Mouse (Mus musculus): ENCODE data around the gene Gpsm1.

The Gpsm1 gene

GRCm38 (mm10) chr2:26339204-26339551 lies 23.9 kb downstream of the Gpsm1 start:
- CTCF ChIA-PET: no interaction called here

GRCm38 (mm10) chr2:26341510-26341981 lies 26.2 kb downstream of the Gpsm1 start:
- CTCF ChIA-PET: interaction anchor here (0.5 kb wide), 1 partner anchor 66 kb away, joined by 3 read pairs; no protein-coding TSS in a partner anchor

GRCm38 (mm10) chr2:26342044-26342443 lies 26.7 kb downstream of the Gpsm1 start:
- CTCF ChIA-PET: interaction anchor here (0.5 kb wide), 1 partner anchor 66 kb away, joined by 3 read pairs; no protein-coding TSS in a partner anchor

GRCm38 (mm10) chr2:26342609-26343490 lies 27.5 kb downstream of the Gpsm1 start:
- CTCF ChIA-PET: interaction anchor here (0.6 kb wide), 1 partner anchor 459 kb away, joined by 4 read pairs; no protein-coding TSS in a partner anchor

GRCm38 (mm10) chr2:26348241-26348640 lies 32.9 kb downstream of the Gpsm1 start:
- CTCF ChIA-PET: no interaction called here

- CTCF ChIA-PET: no interaction called here
These were observed 36.3 kb downstream of the Gpsm1 start, which contains the start of gene Dnlz for GRCm38 (mm10) chr2:26351358-26352290. TSS of gene Dnlz (minus strand) at chr2:26352110.

- CTCF ChIA-PET: no interaction called here
These were observed 37.1 kb downstream of the Gpsm1 start for GRCm38 (mm10) chr2:26352291-26352910.

- CTCF ChIA-PET: interaction anchor here (0.6 kb wide), 1 partner anchor 168 kb away, joined by 4 read pairs; no protein-coding TSS in a partner anchor
These were observed 38.0 kb downstream of the Gpsm1 start for GRCm38 (mm10) chr2:26353066-26353980.

- CTCF ChIA-PET: no interaction called here
These were observed 39.1 kb downstream of the Gpsm1 start for GRCm38 (mm10) chr2:26354401-26354800.

GRCm38 (mm10) chr2:26356231-26356630 lies 40.9 kb downstream of the Gpsm1 start:
- CTCF ChIA-PET: no interaction called here

GRCm38 (mm10) chr2:26356678-26357077 lies 41.4 kb downstream of the Gpsm1 start:
- CTCF ChIA-PET: no interaction called here

GRCm38 (mm10) chr2:26357484-26357883 lies 42.2 kb downstream of the Gpsm1 start:
- CTCF ChIA-PET: no interaction called here

- CTCF ChIA-PET: no interaction called here
These were observed 43.5 kb downstream of the Gpsm1 start for GRCm38 (mm10) chr2:26358667-26359320.

- CTCF ChIA-PET: interaction anchor here (0.6 to 0.7 kb wide), 2 partner anchors 42 to 47 kb away, joined by 3 to 4 read pairs; no protein-coding TSS in a partner anchor
These were observed 44.7 kb downstream of the Gpsm1 start for GRCm38 (mm10) chr2:26359983-26360382.

GRCm38 (mm10) chr2:26360772-26361171 lies 45.5 kb downstream of the Gpsm1 start, which contains the start of gene Card9:
TSS of gene Card9 (minus strand) at chr2:26360918.
- CTCF ChIA-PET: interaction anchor here (0.7 kb wide), 1 partner anchor 48 kb away, joined by 3 read pairs; no protein-coding TSS in a partner anchor

- CTCF ChIA-PET: no interaction called here
These were observed 47.7 kb downstream of the Gpsm1 start for GRCm38 (mm10) chr2:26362991-26363390.

GRCm38 (mm10) chr2:26363481-26363880 lies 48.2 kb downstream of the Gpsm1 start:
- CTCF ChIA-PET: no interaction called here

GRCm38 (mm10) chr2:26364738-26365465 lies 49.6 kb downstream of the Gpsm1 start:
- CTCF ChIA-PET: interaction anchor here (0.6 kb wide), 2 partner anchors 9 to 67 kb away, joined by 3 to 4 read pairs; no protein-coding TSS in a partner anchor

GRCm38 (mm10) chr2:26367911-26368310 lies 52.6 kb downstream of the Gpsm1 start:
- CTCF ChIA-PET: no interaction called here
